Mouse (Mus musculus): ENCODE measurements around the gene Cs. TPM values are rescaled to one million over a fixed set of nuclear protein-coding genes. Genes with fewer than 3 reads are reported as not detected.
A peak's percentile ranks its signal among the peaks of the same experiment; 100 is the strongest.

Cs gene
- polyA plus RNA-seq, 1 experiment, result 212 TPM

DNA sequence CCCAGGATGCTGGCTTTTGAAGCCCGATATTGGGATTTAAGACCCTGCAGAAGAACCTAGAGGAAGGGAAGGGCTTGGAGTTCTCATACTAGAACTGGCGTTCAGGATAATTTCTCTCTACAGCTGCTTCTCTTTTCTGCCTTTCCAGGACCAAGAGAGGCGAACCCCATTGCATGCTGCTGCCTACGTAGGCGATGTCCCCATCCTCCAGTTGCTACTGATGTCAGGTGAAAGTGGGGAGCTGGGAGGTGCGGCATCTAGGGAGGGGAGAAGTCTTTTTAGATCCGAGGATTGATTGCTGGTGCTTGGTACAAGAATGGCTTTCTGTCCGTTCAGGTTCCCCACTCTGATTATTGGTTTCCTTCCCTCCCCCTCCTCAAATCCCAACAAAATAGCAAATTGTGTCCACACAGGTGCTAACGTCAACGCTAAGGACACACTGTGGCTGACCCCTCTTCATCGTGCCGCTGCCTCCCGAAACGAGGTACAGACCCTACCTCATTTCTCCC is 40.5 kb downstream of the Cs start:
- TF ChIP-seq USF1 (IDR thresholded peaks at IDR 0.05; ENCODE audit: low read depth), result no peak

DNA sequence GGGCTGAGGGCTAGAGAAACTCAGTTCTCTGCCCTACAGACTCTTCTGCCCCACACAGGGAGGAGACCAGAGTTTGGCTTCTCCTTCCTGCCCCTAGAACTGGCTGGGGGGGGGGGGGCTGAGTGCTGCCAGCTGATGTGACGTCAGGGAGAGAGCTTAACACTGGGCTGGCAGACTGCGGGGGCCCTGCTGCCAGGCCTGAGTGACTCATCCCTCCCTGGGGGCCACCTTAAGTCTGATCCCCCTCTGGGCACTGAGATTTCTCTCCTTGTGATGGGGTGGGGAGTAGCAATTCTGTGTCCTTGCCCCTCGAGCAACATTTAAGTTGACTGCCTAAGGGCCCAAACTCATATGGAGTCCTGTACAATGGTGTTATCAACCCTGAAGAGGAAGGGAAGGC is 40.9 kb downstream of the Cs start:
- Histone ChIP-seq H3K36me3 (ENCODE audit: control insufficient read depth, insufficient read depth) (peaks cover 53% of the 10 kb centered on the region), H3ac (ENCODE audit: control insufficient read depth, insufficient read length, low read depth) (peak overlapping the region; percentile 99), H3K27me3 (ENCODE audit: control insufficient read depth, insufficient read depth, insufficient read length) (no peaks in the 10 kb centered on the region), H3K4me3 (ENCODE audit: insufficient read depth, poor library complexity, severe bottlenecking) (peak overlapping the region; percentile 95), H3K79me2 (ENCODE audit: control insufficient read depth, insufficient read depth) (peaks cover 40% of the 10 kb centered on the region), H3K79me3 (ENCODE audit: low read depth) (peaks cover 19% of the 10 kb centered on the region)
- TF ChIP-seq MYOD1 (IDR thresholded peaks at IDR 0.05; ENCODE audit: control insufficient read depth, insufficient read length, low read depth), result no peak

More for the DNA sequence above, 40.5 kb downstream of the Cs start:
- Histone ChIP-seq H3K4me3 (ENCODE audit: insufficient read depth, poor library complexity, severe bottlenecking) (peak overlapping the region; percentile 95), H3K79me3 (ENCODE audit: low read depth) (peaks cover 19% of the 10 kb centered on the region), H3K36me3 (ENCODE audit: control insufficient read depth, insufficient read depth) (peaks cover 49% of the 10 kb centered on the region), H3ac (ENCODE audit: control insufficient read depth, insufficient read length, low read depth) (peak overlapping the region; percentile 99), H3K79me2 (ENCODE audit: control insufficient read depth, insufficient read depth) (peaks cover 40% of the 10 kb centered on the region), H3K27me3 (ENCODE audit: control insufficient read depth, insufficient read depth, insufficient read length) (no peaks in the 10 kb centered on the region)

DNA sequence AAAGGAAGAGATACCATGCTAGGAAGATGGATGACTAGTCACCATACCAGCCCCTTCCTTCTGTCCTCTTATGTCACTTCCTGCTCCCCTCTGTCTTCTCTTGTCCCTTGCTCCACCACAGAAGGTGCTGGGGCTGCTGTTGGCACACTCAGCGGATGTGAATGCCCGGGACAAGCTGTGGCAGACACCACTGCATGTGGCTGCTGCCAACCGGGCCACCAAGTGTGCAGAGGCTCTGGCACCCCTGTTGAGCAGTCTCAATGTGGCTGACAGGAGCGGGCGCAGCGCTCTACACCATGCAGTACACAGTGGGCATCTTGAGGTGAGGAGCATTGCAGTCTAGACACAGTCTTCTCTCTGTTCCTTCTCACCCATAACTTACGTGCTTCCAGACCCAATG is 41.7 kb downstream of the Cs start:
- Histone ChIP-seq H3K79me3 (ENCODE audit: low read depth) (peaks cover 19% of the 10 kb centered on the region), H3K79me2 (ENCODE audit: control insufficient read depth, insufficient read depth) (peaks cover 40% of the 10 kb centered on the region), H3ac (ENCODE audit: control insufficient read depth, insufficient read length, low read depth) (no peak overlapping the region), H3K27me3 (ENCODE audit: control insufficient read depth, insufficient read depth, insufficient read length) (no peaks in the 10 kb centered on the region), H3K4me3 (ENCODE audit: insufficient read depth, poor library complexity, severe bottlenecking) (no peak overlapping the region), H3K36me3 (ENCODE audit: control insufficient read depth, insufficient read depth) (peaks cover 61% of the 10 kb centered on the region)
- TF ChIP-seq CEBPB (IDR thresholded peaks at IDR 0.05; ENCODE audit: low read depth) (no peak), USF1 (IDR thresholded peaks at IDR 0.05; ENCODE audit: low read depth) (no peak), FOSL1 (IDR thresholded peaks at IDR 0.05; ENCODE audit: insufficient read depth, low read length, poor library complexity, severe bottlenecking) (no peak), MYOD1 (IDR thresholded peaks at IDR 0.05; ENCODE audit: control insufficient read depth, insufficient read length, low read depth) (no peak), MAX (IDR thresholded peaks at IDR 0.05) (no peak), MYOG (IDR thresholded peaks at IDR 0.05; ENCODE audit: control insufficient read depth, extremely low read depth, insufficient read length) (no peak), CTCF (IDR thresholded peaks at IDR 0.05; ENCODE audit: control insufficient read depth, insufficient read depth, insufficient read length) (no peak)

DNA sequence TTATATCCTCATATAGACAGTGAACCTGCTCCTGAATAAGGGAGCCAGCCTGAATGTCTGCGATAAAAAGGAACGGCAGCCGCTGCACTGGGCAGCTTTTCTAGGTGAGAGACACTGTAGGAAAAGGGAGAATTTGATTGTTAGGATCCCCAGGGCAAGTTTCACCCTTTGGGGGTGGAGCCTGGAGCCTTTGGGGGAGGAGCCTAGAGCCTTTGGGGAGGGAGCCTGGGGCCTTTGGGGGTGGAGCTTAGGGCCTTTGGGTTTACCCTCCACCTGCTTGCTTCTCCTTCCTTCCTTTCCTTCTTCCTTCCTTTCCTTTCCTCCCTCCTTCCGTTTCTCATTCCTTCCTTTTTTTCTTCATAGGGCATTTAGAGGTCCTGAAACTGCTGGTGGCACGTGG is 43.0 kb downstream of the Cs start:
- no peak overlapping the region for H3K4me3 ChIP-seq (ENCODE audit: insufficient read depth, poor library complexity, severe bottlenecking)
- TF ChIP-seq FOSL1 (IDR thresholded peaks at IDR 0.05; ENCODE audit: insufficient read depth, low read length, poor library complexity, severe bottlenecking) (no peak), MYOG (IDR thresholded peaks at IDR 0.05; ENCODE audit: control insufficient read depth, extremely low read depth, insufficient read length) (no peak), MAX (IDR thresholded peaks at IDR 0.05) (no peak), CTCF (IDR thresholded peaks at IDR 0.05; ENCODE audit: control insufficient read depth, insufficient read depth, insufficient read length) (no peak), MYOD1 (IDR thresholded peaks at IDR 0.05; ENCODE audit: control insufficient read depth, insufficient read length, low read depth) (no peak), USF1 (IDR thresholded peaks at IDR 0.05; ENCODE audit: low read depth) (no peak), CEBPB (IDR thresholded peaks at IDR 0.05; ENCODE audit: low read depth) (no peak)
- no peak overlapping the region for H3ac ChIP-seq (ENCODE audit: control insufficient read depth, insufficient read length, low read depth)
- H3K79me2 ChIP-seq (ENCODE audit: control insufficient read depth, insufficient read depth), result peaks cover 40% of the 10 kb centered on the region
- no peaks in the 10 kb centered on the region for H3K27me3 ChIP-seq (ENCODE audit: control insufficient read depth, insufficient read depth, insufficient read length)
- peaks cover 74% of the 10 kb centered on the region for H3K36me3 ChIP-seq (ENCODE audit: control insufficient read depth, insufficient read depth)
- peaks cover 21% of the 10 kb centered on the region for H3K79me3 ChIP-seq (ENCODE audit: low read depth)

DNA sequence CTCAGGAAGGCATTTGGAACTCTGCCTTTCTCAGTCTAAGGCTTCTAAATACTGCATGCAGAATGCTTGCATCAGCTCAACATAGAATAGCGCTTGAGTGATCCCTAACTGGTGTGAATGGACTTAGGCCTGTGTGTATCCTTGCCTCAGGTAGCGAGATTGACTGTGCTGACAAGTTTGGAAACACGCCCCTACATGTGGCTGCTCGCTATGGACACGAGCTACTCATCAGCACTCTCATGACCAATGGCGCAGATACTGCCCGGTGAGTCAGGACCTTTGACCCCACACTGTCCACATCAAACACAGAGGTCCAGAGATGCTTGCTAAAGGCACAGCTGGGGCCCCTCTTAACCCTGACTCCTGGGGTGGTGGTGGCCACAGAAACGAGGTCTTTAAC is 44.9 kb downstream of the Cs start:
- peaks cover 35% of the 10 kb centered on the region for H3K79me2 ChIP-seq (ENCODE audit: control insufficient read depth, insufficient read depth)
- H3K36me3 ChIP-seq (ENCODE audit: control insufficient read depth, insufficient read depth), result peaks cover 94% of the 10 kb centered on the region
- TF ChIP-seq USF1 (IDR thresholded peaks at IDR 0.05; ENCODE audit: low read depth), result no peak
- no peak for TF ChIP-seq FOSL1 (IDR thresholded peaks at IDR 0.05; ENCODE audit: insufficient read depth, low read length, poor library complexity, severe bottlenecking)
- TF ChIP-seq MYOD1 (IDR thresholded peaks at IDR 0.05; ENCODE audit: control insufficient read depth, insufficient read length, low read depth), result no peak
- no peak for TF ChIP-seq CEBPB (IDR thresholded peaks at IDR 0.05; ENCODE audit: low read depth)
- no peak for TF ChIP-seq CTCF (IDR thresholded peaks at IDR 0.05; ENCODE audit: control insufficient read depth, insufficient read depth, insufficient read length)
- TF ChIP-seq MYOG (IDR thresholded peaks at IDR 0.05; ENCODE audit: control insufficient read depth, extremely low read depth, insufficient read length), result no peak
- no peak for TF ChIP-seq MAX (IDR thresholded peaks at IDR 0.05)
- H3K27me3 ChIP-seq (ENCODE audit: control insufficient read depth, insufficient read depth, insufficient read length), result no peaks in the 10 kb centered on the region
- no peak overlapping the region for H3K4me3 ChIP-seq (ENCODE audit: insufficient read depth, poor library complexity, severe bottlenecking)
- H3K79me3 ChIP-seq (ENCODE audit: low read depth), result peaks cover 19% of the 10 kb centered on the region
- H3ac ChIP-seq (ENCODE audit: control insufficient read depth, insufficient read length, low read depth), result no peak overlapping the region

DNA sequence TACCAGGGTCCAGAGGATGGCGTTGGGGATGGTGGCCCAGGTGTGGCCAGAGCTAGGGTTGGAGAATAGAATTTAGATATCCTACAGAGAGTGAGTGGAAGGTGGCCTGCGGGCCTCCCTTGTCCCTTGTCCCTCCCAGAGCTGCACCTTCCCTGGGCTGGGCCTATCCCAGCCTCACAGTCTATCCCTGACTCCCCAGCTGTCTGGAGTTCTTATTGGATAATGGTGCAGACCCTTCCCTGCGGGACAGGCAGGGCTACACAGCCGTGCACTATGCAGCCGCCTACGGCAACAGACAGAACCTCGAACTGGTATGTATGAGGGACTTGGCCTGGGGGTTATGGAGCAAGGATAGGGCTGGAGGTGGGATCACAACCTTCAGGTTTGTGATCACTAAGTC is 48.4 kb downstream of the Cs start:
- H3K79me2 ChIP-seq (ENCODE audit: control insufficient read depth, insufficient read depth), result peaks cover under 1% of the 10 kb centered on the region
- H3K36me3 ChIP-seq (ENCODE audit: control insufficient read depth, insufficient read depth), result peaks cover 99% of the 10 kb centered on the region
- no peak for TF ChIP-seq FOSL1 (IDR thresholded peaks at IDR 0.05; ENCODE audit: insufficient read depth, low read length, poor library complexity, severe bottlenecking)
- no peak for TF ChIP-seq USF1 (IDR thresholded peaks at IDR 0.05; ENCODE audit: low read depth)
- TF ChIP-seq MYOD1 (IDR thresholded peaks at IDR 0.05; ENCODE audit: control insufficient read depth, insufficient read length, low read depth), result no peak
- no peak for TF ChIP-seq MYOG (IDR thresholded peaks at IDR 0.05; ENCODE audit: control insufficient read depth, extremely low read depth, insufficient read length)
- TF ChIP-seq MAX (IDR thresholded peaks at IDR 0.05), result no peak
- TF ChIP-seq CTCF (IDR thresholded peaks at IDR 0.05; ENCODE audit: control insufficient read depth, insufficient read depth, insufficient read length), result no peak
- no peak for TF ChIP-seq CEBPB (IDR thresholded peaks at IDR 0.05; ENCODE audit: low read depth)
- H3K79me3 ChIP-seq (ENCODE audit: low read depth), result peaks cover 3% of the 10 kb centered on the region
- H3K4me3 ChIP-seq (ENCODE audit: insufficient read depth, poor library complexity, severe bottlenecking), result no peak overlapping the region
- H3ac ChIP-seq (ENCODE audit: control insufficient read depth, insufficient read length, low read depth), result no peak overlapping the region
- H3K27me3 ChIP-seq (ENCODE audit: control insufficient read depth, insufficient read depth, insufficient read length), result no peaks in the 10 kb centered on the region
